Mouse (Mus musculus): ENCODE data around the gene Atp10b. TPM values are rescaled to one million over a fixed set of nuclear protein-coding genes. Genes with fewer than 3 reads are reported as not detected.

Atp10b gene
- total RNA-seq, 2 experiments from 2014 or later = 0.06 TPM; not detected in 1

Other genes starting within 250 kb of the Atp10b start
- gene Gm9972, start 114.1 kb upstream of the Atp10b start, total RNA-seq (2021) = not detected

Measured in adrenal gland, postnatal 10 days (tissue).